Mouse (Mus musculus) intestine, embryonic 15.5 days (tissue): ENCODE measurements around the gene Vmn1r215. TPM values are rescaled to one million over a fixed set of nuclear protein-coding genes. Genes with fewer than 3 reads are reported as not detected.
"Not testable (repeated sequence)": the region's sequence is repeated elsewhere in the genome, so short reads cannot be mapped to it uniquely, and the experiment has no call there.

Source experiments
- ATAC-seq: fragments of 200-750 bp; cut with Nextera tagmentation; 2 replicates; pipeline ENCODE4 v1.8.0; 2017; ENCODE audit warnings: moderate TSS enrichment, moderate library complexity
- H3K27ac ChIP-seq: fragments of 300-500 bp; sonication (generic); 2 replicates; pipeline ENCODE4 v1.5.1; 2015; ENCODE audit warnings: mild to moderate bottlenecking, inconsistent platforms
- H3K27me3 ChIP-seq: fragments of 300-500 bp; sonication (generic); replicated peaks from 2 replicates; pipeline ENCODE4 v1.6.1; 2015; ENCODE audit warnings: inconsistent platforms
- H3K36me3 ChIP-seq: fragments of 300-500 bp; sonication (generic); 2 replicates; pipeline ENCODE4 v1.6.1; 2015; ENCODE audit warnings: inconsistent platforms
- H3K4me1 ChIP-seq: fragments of 300-500 bp; sonication (generic); replicated peaks from 2 replicates; pipeline ENCODE4 v1.6.1; 2015; ENCODE audit warnings: inconsistent platforms
- H3K4me2 ChIP-seq: fragments of 300-500 bp; sonication (generic); replicated peaks from 2 replicates; pipeline ENCODE4 v1.6.1; 2015; ENCODE audit warnings: mild to moderate bottlenecking, inconsistent platforms
- H3K4me3 ChIP-seq: fragments of 300-500 bp; sonication (generic); replicated peaks from 2 replicates; pipeline ENCODE4 v1.5.1; 2015; ENCODE audit warnings: inconsistent platforms
- H3K9ac ChIP-seq: fragments of 300-500 bp; sonication (generic); 2 replicates; pipeline ENCODE4 v1.6.1; 2015; ENCODE audit warnings: inconsistent platforms
- H3K9me3 ChIP-seq: fragments of 300-500 bp; sonication (generic); 2 replicates; pipeline ENCODE4 v1.6.1; 2016; ENCODE audit warnings: inconsistent platforms
- WGBS: fragments of 180-500 bp; shearing (Covaris S2); methylation state at CpG from one replicate; pipeline ENCODE4 v1.1.7; 2015; 5-methylcytosine and 5-hydroxymethylcytosine counted together
- polyA plus RNA-seq: library from polyadenylated mRNA; unstranded; fragments of >200 nt; fragmentation: Nextera tagmentation; extraction: Ambion mirVana; gene quantifications from 2 replicates; pipeline ENCODE4 v1.2.1, GENCODE M21; 2015

The Vmn1r215 gene
- not detected in 2 replicates for polyA plus RNA-seq

GRCm38 (mm10) chr13:23067725-23068124, at the start of gene Vmn1r215:
Gene Vmn1r215, plus strand, starts transcription at chr13:23068025.
- no peaks in the 10 kb centered on the region for H3K27me3 ChIP-seq
- H3K9me3 ChIP-seq, result no peaks in the 10 kb centered on the region
- H3K27ac ChIP-seq, result no peak within 1 kb of the TSS
- H3K4me2 ChIP-seq, result no peak within 1 kb of the TSS
- no peaks in the 10 kb centered on the region for H3K36me3 ChIP-seq
- 59% methylated on average over 1 of the region's 1 CpGs for WGBS
- no peak within 1 kb of the TSS for H3K9ac ChIP-seq
- no peaks in the 10 kb centered on the region for H3K4me1 ChIP-seq
- no peak within 1 kb of the TSS for H3K4me3 ChIP-seq
- no peak for ATAC-seq

- Histone ChIP-seq H3K4me1 (no peaks in the 10 kb centered on the region), H3K4me3 (no peak overlapping the region), H3K27me3 (no peaks in the 10 kb centered on the region), H3K9ac (no peak overlapping the region), H3K27ac (no peak overlapping the region), H3K4me2 (no peak overlapping the region), H3K36me3 (no peaks in the 10 kb centered on the region), H3K9me3 (no peaks in the 10 kb centered on the region)
- ATAC-seq, result no peak
Measured at GRCm38 (mm10) chr13:23018158-23018557, 49.7 kb upstream of the Vmn1r215 start.

- Histone ChIP-seq H3K27me3 (no peaks in the 10 kb centered on the region), H3K36me3 (no peaks in the 10 kb centered on the region), H3K4me3 (no peak overlapping the region), H3K4me1 (no peaks in the 10 kb centered on the region), H3K4me2 (no peak overlapping the region), H3K9ac (no peak overlapping the region), H3K27ac (no peak overlapping the region), H3K9me3 (no peaks in the 10 kb centered on the region)
- ATAC-seq, result no peak
Measured at GRCm38 (mm10) chr13:23024812-23025211, 43.0 kb upstream of the Vmn1r215 start.

GRCm38 (mm10) chr13:23030118-23030517, 37.7 kb upstream of the Vmn1r215 start, which contains the start of gene Vmn1r214:
Gene Vmn1r214, plus strand, starts transcription at chr13:23030418.
- Histone ChIP-seq H3K27me3 (no peaks in the 10 kb centered on the region), H3K4me3 (no peak within 1 kb of the TSS), H3K4me2 (no peak within 1 kb of the TSS), H3K9me3 (no peaks in the 10 kb centered on the region), H3K9ac (no peak within 1 kb of the TSS), H3K27ac (no peak within 1 kb of the TSS), H3K4me1 (no peaks in the 10 kb centered on the region), H3K36me3 (no peaks in the 10 kb centered on the region)
- no peak for ATAC-seq
- WGBS, result 93% methylated on average over 3 of the region's 3 CpGs

GRCm38 (mm10) chr13:23057778-23058177, 10.0 kb upstream of the Vmn1r215 start:
- H3K27ac ChIP-seq, result no peak overlapping the region
- ATAC-seq, result no peak
- no peaks in the 10 kb centered on the region for H3K4me1 ChIP-seq
- no peaks in the 10 kb centered on the region for H3K27me3 ChIP-seq
- no peaks in the 10 kb centered on the region for H3K36me3 ChIP-seq
- no peak overlapping the region for H3K9ac ChIP-seq
- H3K4me3 ChIP-seq, result no peak overlapping the region
- no peak overlapping the region for H3K4me2 ChIP-seq
- 37% methylated on average over 1 of the region's 1 CpGs for WGBS
- H3K9me3 ChIP-seq, result no peaks in the 10 kb centered on the region

GRCm38 (mm10) chr13:23069312-23069711, 1.5 kb downstream of the Vmn1r215 start:
- Histone ChIP-seq H3K9me3 (no peaks in the 10 kb centered on the region), H3K4me1 (no peaks in the 10 kb centered on the region), H3K36me3 (no peaks in the 10 kb centered on the region), H3K27ac (no peak overlapping the region), H3K4me2 (no peak overlapping the region), H3K9ac (no peak overlapping the region), H3K4me3 (no peak overlapping the region), H3K27me3 (no peaks in the 10 kb centered on the region)
- peak; percentile 94 for ATAC-seq
- 61% methylated on average over 2 of the region's 2 CpGs for WGBS

GRCm38 (mm10) chr13:23094386-23094785, 26.6 kb downstream of the Vmn1r215 start:
- Histone ChIP-seq H3K36me3 (no peaks in the 10 kb centered on the region), H3K4me3 (no peak overlapping the region), H3K9me3 (no peaks in the 10 kb centered on the region), H3K4me2 (no peak overlapping the region), H3K27ac (no peak overlapping the region), H3K4me1 (no peaks in the 10 kb centered on the region), H3K27me3 (no peaks in the 10 kb centered on the region), H3K9ac (no peak overlapping the region)
- 69% methylated on average over 4 of the region's 4 CpGs for WGBS
- ATAC-seq, result peak; percentile 94

GRCm38 (mm10) chr13:23118126-23118525, 50.3 kb downstream of the Vmn1r215 start, which contains the start of gene Vmn1r217:
Gene Vmn1r217, minus strand, starts transcription at chr13:23118226.
- H3K27ac ChIP-seq, H3K4me3 ChIP-seq, H3K9me3 ChIP-seq, ATAC-seq, H3K36me3 ChIP-seq, H3K4me2 ChIP-seq, H3K27me3 ChIP-seq, H3K4me1 ChIP-seq, H3K9ac ChIP-seq: not testable (repeated sequence)
- 70% methylated on average over 1 of the region's 1 CpGs for WGBS

GRCm38 (mm10) chr13:23120611-23121010, 52.8 kb downstream of the Vmn1r215 start:
- 66% methylated on average over 2 of the region's 2 CpGs for WGBS
- H3K4me2 ChIP-seq, result no peak overlapping the region
- no peaks in the 10 kb centered on the region for H3K4me1 ChIP-seq
- no peak overlapping the region for H3K27ac ChIP-seq
- ATAC-seq, result peak; percentile 77
- H3K4me3 ChIP-seq, result no peak overlapping the region
- H3K9me3 ChIP-seq, result no peaks in the 10 kb centered on the region
- H3K27me3 ChIP-seq, result no peaks in the 10 kb centered on the region
- H3K9ac ChIP-seq, result no peak overlapping the region
- H3K36me3 ChIP-seq, result no peaks in the 10 kb centered on the region

Other genes with a start within 250 kb of the Vmn1r215 start
- not detected in 2 replicates for gene Vmn1r210, start 236.7 kb upstream of the Vmn1r215 start, polyA plus RNA-seq
- not detected in 2 replicates for gene Vmn1r211, start 210.5 kb upstream of the Vmn1r215 start, polyA plus RNA-seq
- not detected in 2 replicates for gene Vmn1r212, start 183.8 kb upstream of the Vmn1r215 start, polyA plus RNA-seq
- gene Vmn1r213, start 60.4 kb upstream of the Vmn1r215 start, polyA plus RNA-seq, result not detected in 2 replicates
- not detected in 2 replicates for gene Vmn1r214, start 37.6 kb upstream of the Vmn1r215 start, polyA plus RNA-seq
- not detected in 2 replicates for gene Vmn1r217, start 50.2 kb downstream of the Vmn1r215 start, polyA plus RNA-seq
- not detected in 2 replicates for gene Vmn1r218, start 65.1 kb downstream of the Vmn1r215 start, polyA plus RNA-seq
- gene Vmn1r219, start 91.3 kb downstream of the Vmn1r215 start, polyA plus RNA-seq, result not detected in 2 replicates
- gene Vmn1r220, start 120.0 kb downstream of the Vmn1r215 start, polyA plus RNA-seq, result not detected in 2 replicates
- not detected in 2 replicates for gene Vmn1r221, start 146.1 kb downstream of the Vmn1r215 start, polyA plus RNA-seq
- not detected in 2 replicates for gene Vmn1r222, start 167.9 kb downstream of the Vmn1r215 start, polyA plus RNA-seq
- not detected in 2 replicates for gene Vmn1r223, start 179.1 kb downstream of the Vmn1r215 start, polyA plus RNA-seq